Mouse (Mus musculus): ENCODE data around the gene Atp7b.

The Atp7b gene

GRCm38 (mm10) chr8:22022244-22022643, 37.9 kb downstream of the Atp7b start:
- DNase-seq: no peak

GRCm38 (mm10) chr8:22019498-22019897, 40.6 kb downstream of the Atp7b start:
- no peak for DNase-seq

GRCm38 (mm10) chr8:22017731-22018130, 42.4 kb downstream of the Atp7b start:
- DNase-seq: no peak

- no peak for DNase-seq
These were observed 46.9 kb downstream of the Atp7b start for GRCm38 (mm10) chr8:22013034-22013707.

- no peak for DNase-seq
These were observed 50.7 kb downstream of the Atp7b start for GRCm38 (mm10) chr8:22009403-22009802.

DNA sequence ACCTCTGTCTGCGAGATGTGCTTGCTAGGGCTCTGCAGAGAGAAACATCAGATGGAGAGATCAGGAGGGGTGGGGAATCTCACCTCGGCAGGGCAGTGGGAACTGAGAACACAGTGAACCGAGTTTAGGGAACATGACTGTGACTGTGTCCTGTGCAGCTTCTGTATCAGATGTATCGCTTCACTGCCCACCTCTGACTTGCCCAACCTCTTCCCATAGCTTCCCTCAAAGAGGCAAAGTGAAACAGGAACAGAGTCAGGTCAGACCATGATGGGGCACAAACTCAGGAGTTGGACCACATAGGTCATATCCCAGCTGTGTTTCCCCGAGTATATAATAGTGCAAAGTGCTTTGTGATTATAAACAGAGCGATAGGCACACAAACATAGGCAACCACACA, 53.7 kb downstream of the Atp7b start:
- no peak for DNase-seq

- no peak for DNase-seq
These were observed 55.2 kb downstream of the Atp7b start for GRCm38 (mm10) chr8:22004750-22005522.

- no peak for DNase-seq
These were observed 64.9 kb downstream of the Atp7b start for GRCm38 (mm10) chr8:21995181-21995580.

- peak; percentile 6 for DNase-seq
These were observed 67.9 kb downstream of the Atp7b start for GRCm38 (mm10) chr8:21992184-21992583.

GRCm38 (mm10) chr8:21981664-21982337, 78.3 kb downstream of the Atp7b start:
- DNase-seq: no peak

GRCm38 (mm10) chr8:21978193-21978592, 81.9 kb downstream of the Atp7b start:
- DNase-seq: no peak

DNA sequence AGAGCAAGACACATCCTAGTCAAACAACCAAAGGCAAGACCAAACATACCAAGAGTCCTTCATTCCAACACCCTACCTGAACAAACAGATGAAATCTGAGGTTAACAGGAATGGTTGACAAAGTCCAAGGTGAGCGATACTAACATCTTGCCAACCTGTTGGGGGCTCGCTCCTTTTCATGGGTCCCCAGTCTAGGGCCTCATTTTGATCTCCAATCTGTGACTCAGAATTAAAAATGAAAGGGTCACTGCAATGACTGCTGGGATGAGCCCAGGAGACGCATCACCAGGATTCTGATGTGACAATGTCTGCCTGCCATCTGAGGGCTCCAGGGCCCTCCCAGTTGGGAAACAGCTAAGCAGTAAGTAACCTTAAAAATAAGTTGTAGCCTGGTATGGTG, 90.6 kb downstream of the Atp7b start, which contains the start of gene Ccdc70:
TSS of gene Ccdc70 (plus strand) at position 301 of the 400 bp plus-strand sequence.
- DNase-seq: no peak

- no peak for DNase-seq
These were observed 93.5 kb downstream of the Atp7b start for GRCm38 (mm10) chr8:21966646-21967045.

GRCm38 (mm10) chr8:21958414-21958813, 101.7 kb downstream of the Atp7b start, which contains the start of gene Fam90a1a:
TSS of gene Fam90a1a (plus strand) at chr8:21958714.
- no peak for DNase-seq

- DNase-seq: no peak
These were observed 103.8 kb downstream of the Atp7b start for GRCm38 (mm10) chr8:21956336-21956735.

DNA sequence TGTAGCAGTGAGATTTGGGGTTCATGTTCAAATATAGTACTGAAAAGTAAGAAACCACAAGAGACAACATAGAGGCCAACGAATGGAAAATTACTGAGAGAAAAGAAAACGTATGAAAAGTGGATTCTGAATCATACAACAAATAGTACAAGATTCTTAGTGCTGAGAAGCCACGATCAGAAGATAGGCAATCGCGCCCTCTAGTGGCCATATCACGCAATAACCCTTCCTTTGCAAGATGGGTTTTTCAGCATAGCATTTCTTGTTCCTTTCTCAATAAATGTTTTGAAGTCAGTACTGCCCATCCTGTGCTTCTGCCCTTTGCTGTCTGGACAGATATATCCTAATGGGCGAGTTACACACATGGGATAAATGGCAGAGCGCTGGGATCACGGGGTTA, 104.8 kb downstream of the Atp7b start:
- peak; percentile 32 for DNase-seq

DNA sequence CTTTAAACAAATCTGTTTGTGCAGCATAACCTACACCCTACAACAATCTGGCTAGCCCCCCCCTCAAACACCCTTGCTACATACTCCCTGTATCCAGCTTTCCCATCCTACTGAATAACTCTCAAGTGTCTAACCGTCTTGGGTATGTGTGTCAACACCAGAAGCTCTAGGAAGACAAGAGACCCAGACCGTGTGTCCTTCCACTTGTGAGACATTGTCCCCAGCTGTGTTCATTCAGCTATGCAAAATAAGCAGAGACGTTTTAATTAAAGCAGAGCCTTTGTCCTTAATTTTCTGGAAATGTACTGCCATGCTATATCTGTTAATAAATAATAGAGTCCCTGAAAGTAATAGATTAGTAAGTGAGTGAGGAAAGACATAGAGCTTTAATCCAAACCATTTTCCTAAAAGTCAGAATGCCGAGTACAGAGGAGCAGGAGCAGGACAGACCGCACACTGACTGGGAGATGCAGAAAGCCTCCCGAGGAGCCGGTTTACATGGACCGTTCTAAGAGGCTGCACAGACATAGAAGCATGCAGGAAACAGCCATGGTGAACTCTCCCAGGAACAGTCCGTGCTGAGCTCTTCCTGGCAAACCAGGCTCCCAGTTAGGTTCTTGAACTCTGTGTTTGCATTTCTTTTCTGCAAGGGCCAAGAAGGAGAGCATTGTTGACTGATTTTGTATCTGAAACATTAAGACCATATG, 112.6 kb downstream of the Atp7b start:
- no peak for DNase-seq

DNA sequence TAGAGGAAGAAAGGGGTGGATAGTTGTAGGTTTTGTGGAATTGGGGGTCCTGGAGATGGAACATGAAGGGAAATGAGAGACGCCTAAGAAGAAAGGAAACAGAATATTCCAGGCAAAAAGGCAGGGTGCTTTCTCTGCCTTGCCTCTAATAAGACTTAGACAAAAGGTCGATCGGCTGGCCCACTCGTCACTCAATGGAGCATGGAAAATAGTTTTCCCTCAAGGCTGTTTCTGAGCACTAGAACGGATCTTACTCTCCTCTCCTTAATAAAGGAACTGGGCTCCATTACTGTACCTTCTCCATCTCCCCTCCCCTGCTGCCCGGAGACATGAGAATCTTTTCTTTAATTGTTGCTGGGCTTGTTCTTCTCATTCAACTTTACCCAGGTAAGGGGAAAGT, 113.6 kb downstream of the Atp7b start, which contains the start of gene Defb13:
TSS of gene Defb13 (plus strand) at position 301 of the 400 bp plus-strand sequence.
- DNase-seq: no peak

Data from thymus, postnatal 25 days (tissue).